Mouse (Mus musculus) frontal cortex, adult 2 months (tissue): ENCODE data around the gene Atxn7. TPM values are rescaled to one million over a fixed set of nuclear protein-coding genes. Genes with fewer than 3 reads are reported as not detected.
A peak's percentile ranks its signal among the peaks of the same experiment; 100 is the strongest.
"Not testable (repeated sequence)": the region's sequence is repeated elsewhere in the genome, so short reads cannot be mapped to it uniquely, and the experiment has no call there.

Experiments
- DNase-seq, 2 experiments: peaks; one replicate each; pipeline ENCODE4 v3.0.0; 2022; ENCODE audit warnings: low spot score in 1 of 2; ENCODE audit errors: extremely low spot score in 1 of 2
- polyA plus RNA-seq: library from polyadenylated mRNA; depleted of rRNA; stranded (reverse); fragments of >200 nt; gene quantifications from 2 replicates; pipeline ENCODE4 v1.2.3, GENCODE M21; 2012

Gene Atxn7
- polyA plus RNA-seq, 1 experiment: 27.3 TPM

GRCm38 (mm10) chr14:13981286-13981685, 20.0 kb downstream of the Atxn7 start:
- peak in 1 of 2 experiments; percentile 24 for DNase-seq

GRCm38 (mm10) chr14:13982174-13982573, 20.9 kb downstream of the Atxn7 start:
- no peak for DNase-seq

GRCm38 (mm10) chr14:13988397-13988796, 27.2 kb downstream of the Atxn7 start:
- DNase-seq: no peak

- DNase-seq: no peak
These were observed 29.5 kb downstream of the Atxn7 start for GRCm38 (mm10) chr14:13990741-13991140.

- no peak for DNase-seq
These were observed 34.2 kb downstream of the Atxn7 start for GRCm38 (mm10) chr14:13995206-13996097.

- no peak for DNase-seq
These were observed 41.5 kb downstream of the Atxn7 start for GRCm38 (mm10) chr14:14002771-14003170.

GRCm38 (mm10) chr14:14009712-14010111, 48.5 kb downstream of the Atxn7 start:
- no peak for DNase-seq

- peak; percentile 48 to 86 for DNase-seq
These were observed 51.4 kb downstream of the Atxn7 start for GRCm38 (mm10) chr14:14012383-14013251.

GRCm38 (mm10) chr14:14013252-14013711, 52.0 kb downstream of the Atxn7 start:
- DNase-seq: peak in 1 of 2 experiments; percentile 38

GRCm38 (mm10) chr14:14014636-14015375, 53.6 kb downstream of the Atxn7 start:
- DNase-seq: no peak

GRCm38 (mm10) chr14:14019155-14019894, 58.1 kb downstream of the Atxn7 start:
- DNase-seq: no peak

- no peak for DNase-seq
These were observed 60.0 kb downstream of the Atxn7 start for GRCm38 (mm10) chr14:14021244-14021643.

- no peak for DNase-seq
These were observed 64.6 kb downstream of the Atxn7 start for GRCm38 (mm10) chr14:14025870-14026269.

- no peak for DNase-seq
These were observed 69.4 kb downstream of the Atxn7 start for GRCm38 (mm10) chr14:14030621-14031020.

GRCm38 (mm10) chr14:14032842-14033241, 71.6 kb downstream of the Atxn7 start:
- DNase-seq: peak in 1 of 2 experiments; percentile 25

- DNase-seq: no peak
These were observed 75.1 kb downstream of the Atxn7 start for GRCm38 (mm10) chr14:14036352-14036751.

- DNase-seq: no peak
These were observed 77.0 kb downstream of the Atxn7 start for GRCm38 (mm10) chr14:14038233-14038632.

- peak in 1 of 2 experiments; percentile 27 for DNase-seq
These were observed 81.1 kb downstream of the Atxn7 start for GRCm38 (mm10) chr14:14042336-14042735.

- DNase-seq: peak in 1 of 2 experiments; percentile 65
These were observed 93.1 kb downstream of the Atxn7 start for GRCm38 (mm10) chr14:14054386-14054785.

GRCm38 (mm10) chr14:14059606-14060005, 98.4 kb downstream of the Atxn7 start:
- DNase-seq: not testable (repeated sequence)
